8 mouse cellular contexts compared by ENCODE assay signal in the genomic region with DNA sequence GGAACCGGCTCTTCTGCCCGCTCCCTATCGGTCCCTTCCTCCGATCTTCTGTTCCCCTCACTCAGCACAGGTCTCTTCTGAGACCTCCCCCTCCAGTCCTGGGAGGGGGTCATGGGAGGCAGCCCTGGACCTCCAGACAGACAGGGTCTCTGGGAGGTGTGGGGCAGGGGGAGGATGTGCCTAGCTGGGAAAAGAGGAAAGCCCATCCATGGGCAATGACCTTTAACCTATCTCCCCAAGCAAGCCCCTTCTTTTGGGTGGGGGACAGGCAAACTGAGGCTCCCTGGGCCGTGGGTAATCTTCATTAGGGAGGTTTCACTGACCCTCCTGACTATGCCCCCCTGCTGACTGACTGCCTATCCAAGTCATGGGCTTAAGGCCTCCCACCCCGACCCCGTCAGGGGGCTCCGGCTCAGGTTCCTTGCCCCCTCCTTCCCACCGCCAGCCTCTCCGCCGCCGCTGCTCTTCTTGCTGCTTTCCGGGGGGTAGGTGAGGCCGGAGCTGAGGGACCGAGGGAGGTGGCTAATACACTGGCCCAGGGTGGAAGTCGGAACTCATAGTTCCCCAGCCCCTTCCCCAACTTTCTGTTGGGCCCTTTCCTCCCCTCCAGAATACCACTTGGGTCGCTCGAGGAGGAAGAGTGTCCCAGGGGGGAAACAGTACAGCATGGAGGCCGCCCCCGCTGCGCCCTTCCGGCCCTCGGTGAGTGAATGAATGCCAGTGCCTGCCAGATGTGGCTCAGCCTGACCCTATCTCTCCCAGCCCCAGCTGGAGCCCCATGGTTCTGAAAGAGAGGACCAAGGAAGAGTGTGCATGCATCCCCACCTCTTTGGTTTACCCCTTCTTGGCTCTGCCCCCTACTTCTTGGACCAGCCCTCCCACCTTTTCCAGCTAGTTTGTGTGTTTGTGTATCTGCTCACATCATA. TPM values are rescaled to one million over a fixed set of nuclear protein-coding genes. Genes with fewer than 3 reads are reported as not detected.
DNase-seq lines count a peak whose midpoint lies in the region; ATAC-seq and TF ChIP-seq lines count a peak whose summit lies in the region.

No protein-coding gene starts in this region.

- no peaks in the 10 kb centered on the region for H3K27me3 ChIP-seq in heart, embryonic 10.5 days (ENCODE audit: insufficient read depth, poor library complexity, severe bottlenecking)
- H3K27me3 ChIP-seq in E14TG2a.4 (ENCODE audit: insufficient read depth, low read length), result peaks cover 54% of the 10 kb centered on the region
- no peaks in the 10 kb centered on the region for H3K27me3 ChIP-seq in forebrain, postnatal 0 days (ENCODE audit: insufficient read depth, low read length)
- peaks cover 22% of the 10 kb centered on the region for H3K27me3 ChIP-seq in liver, embryonic 16.5 days (ENCODE audit: control insufficient read depth, insufficient read depth, low read depth, low read length)

- H3K36me3 ChIP-seq in heart, embryonic 10.5 days, result peaks cover 25% of the 10 kb centered on the region
- H3K36me3 ChIP-seq in E14TG2a.4 (ENCODE audit: insufficient read depth, low read length), result peaks cover 14% of the 10 kb centered on the region
- H3K36me3 ChIP-seq in forebrain, postnatal 0 days (ENCODE audit: insufficient read depth), result peaks cover 37% of the 10 kb centered on the region
- H3K36me3 ChIP-seq in liver, embryonic 16.5 days (ENCODE audit: control insufficient read depth, insufficient read depth), result no peaks in the 10 kb centered on the region

- peaks cover 92% of the 10 kb centered on the region for H3K4me1 ChIP-seq in heart, embryonic 10.5 days
- peaks cover 65% of the 10 kb centered on the region for H3K4me1 ChIP-seq in E14TG2a.4 (replicated peaks; ENCODE audit: low read depth, low read length)
- peaks cover 35% of the 10 kb centered on the region for H3K4me1 ChIP-seq in forebrain, postnatal 0 days (ENCODE audit: insufficient read depth)
- H3K4me1 ChIP-seq in liver, embryonic 16.5 days (ENCODE audit: control insufficient read depth, low read depth, low read length), result peaks cover 66% of the 10 kb centered on the region

- WGBS in heart, embryonic 10.5 days, result 4% methylated on average over 23 of the region's 23 CpGs
- 8% methylated on average over 20 of the region's 23 CpGs for WGBS in forebrain, postnatal 0 days
- 12% methylated on average over 23 of the region's 23 CpGs for WGBS in liver, embryonic 16.5 days (ENCODE audit: insufficient replicate concordance)

- DNase-seq in heart, embryonic 10.5 days (ENCODE audit: low spot score), result no peak
- no peak for DNase-seq in heart, adult 18-20 months
- DNase-seq in forebrain, postnatal 0 days, result no peak
- DNase-seq in cerebellum, adult 11-12 months, result no peak
- no peak for DNase-seq in natural killer cell, adult 2 months (ENCODE audit: low spot score in 2 of 2)
- no peak for DNase-seq in yolk sac, embryonic 10.5 days (ENCODE audit: low spot score)

- H3K9me3 ChIP-seq in heart, embryonic 10.5 days, result no peaks in the 10 kb centered on the region
- no peaks in the 10 kb centered on the region for H3K9me3 ChIP-seq in E14TG2a.4 (ENCODE audit: low read length)
- no peaks in the 10 kb centered on the region for H3K9me3 ChIP-seq in forebrain, postnatal 0 days (ENCODE audit: low read length)
- H3K9me3 ChIP-seq in liver, embryonic 16.5 days (replicated peaks; ENCODE audit: control insufficient read depth, low read length), result no peaks in the 10 kb centered on the region

- H3K4me2 ChIP-seq in forebrain, postnatal 0 days (ENCODE audit: low read depth), result peak overlapping the region; percentile 74
- H3K4me2 ChIP-seq in liver, embryonic 16.5 days (ENCODE audit: low read depth, low read length), result peak overlapping the region; percentile 59

- H3K27ac ChIP-seq in heart, embryonic 10.5 days, result peak overlapping the region; percentile 89
- peak overlapping the region; percentile 66; the same call in 1 of the 2 replicates for H3K27ac ChIP-seq in forebrain, postnatal 0 days (ENCODE audit: low read depth, low read length)
- no peak overlapping the region for H3K27ac ChIP-seq in liver, embryonic 16.5 days (ENCODE audit: low read length)

- no peak for TF ChIP-seq CTCF in E14TG2a.4 (conservative IDR thresholded peaks at IDR 0.05; ENCODE audit: low read length)
- TF ChIP-seq CTCF in forebrain, postnatal 0 days (IDR thresholded peaks at IDR 0.05; ENCODE audit: low read depth), result no peak

- H3K9ac ChIP-seq in forebrain, postnatal 0 days, result peak overlapping the region; percentile 55
- H3K9ac ChIP-seq in liver, embryonic 16.5 days (ENCODE audit: low read depth, low read length), result peak overlapping the region; percentile 38

- H3K4me3 ChIP-seq in heart, embryonic 10.5 days, result peak overlapping the region; percentile 59
- H3K4me3 ChIP-seq in E14TG2a.4 (replicated peaks; ENCODE audit: low read length), result peak overlapping the region; percentile 66
- peak overlapping the region; percentile 41 for H3K4me3 ChIP-seq in forebrain, postnatal 0 days (ENCODE audit: low read depth, low read length)
- peak overlapping the region; percentile 30 for H3K4me3 ChIP-seq in liver, embryonic 16.5 days (ENCODE audit: low read depth, low read length)

- no peak for ATAC-seq in forebrain, postnatal 0 days
- no peak for ATAC-seq in liver, embryonic 16.5 days (ENCODE audit: low read depth)

RNA-seq across cellular contexts. Expression of gene Syngap1, which starts 11.2 kb away (rescaled TPM):
- 0.86 and 1.6 TPM in 2 replicates for polyA plus RNA-seq in heart, embryonic 10.5 days (2016; fragmentation: Nextera tagmentation; extraction: Ambion mirVana)
- total RNA-seq in heart, adult 18-20 months (2021), result 1 to 10 TPM; 3.6 to 5.5 TPM
- total RNA-seq in forebrain, postnatal 0 days (2014; rRNA removed), result 84.2 and 85.2 TPM in 2 replicates
- polyA plus RNA-seq in forebrain, postnatal 0 days (2015; fragmentation: Nextera tagmentation; extraction: Ambion mirVana), result 3.1 and 5.0 TPM in 2 replicates
- 0.21 and 0.33 TPM in 2 replicates for polyA plus RNA-seq in liver, embryonic 16.5 days (2015; fragmentation: Nextera tagmentation; extraction: Ambion mirVana)

RNA-seq across cellular contexts. Expression of gene Cuta, which starts 12.8 kb away (rescaled TPM):
- polyA plus RNA-seq in heart, embryonic 10.5 days (2016; fragmentation: Nextera tagmentation; extraction: Ambion mirVana), result 155 and 167 TPM in 2 replicates
- 100 to 1,000 TPM in 1 of 2 experiments, 10 to 100 TPM in 1; 93.2 to 100 TPM for total RNA-seq in heart, adult 18-20 months (2021)
- total RNA-seq in forebrain, postnatal 0 days (2014; rRNA removed), result 44.4 and 44.9 TPM in 2 replicates
- 147 and 158 TPM in 2 replicates for polyA plus RNA-seq in forebrain, postnatal 0 days (2015; fragmentation: Nextera tagmentation; extraction: Ambion mirVana)
- 73.9 and 80.2 TPM in 2 replicates for polyA plus RNA-seq in liver, embryonic 16.5 days (2015; fragmentation: Nextera tagmentation; extraction: Ambion mirVana)

RNA-seq across cellular contexts. Expression of gene Phf1, which starts 19.4 kb away (rescaled TPM):
- 6.0 and 7.3 TPM in 2 replicates for polyA plus RNA-seq in heart, embryonic 10.5 days (2016; fragmentation: Nextera tagmentation; extraction: Ambion mirVana)
- 10 to 100 TPM; 15.3 to 16.5 TPM for total RNA-seq in heart, adult 18-20 months (2021)
- 35.4 and 38.9 TPM in 2 replicates for total RNA-seq in forebrain, postnatal 0 days (2014; rRNA removed)
- 20.4 and 24.1 TPM in 2 replicates for polyA plus RNA-seq in forebrain, postnatal 0 days (2015; fragmentation: Nextera tagmentation; extraction: Ambion mirVana)
- polyA plus RNA-seq in liver, embryonic 16.5 days (2015; fragmentation: Nextera tagmentation; extraction: Ambion mirVana), result 2.1 and 2.6 TPM in 2 replicates

RNA-seq across cellular contexts. Expression of gene Zbtb9, which starts 20.8 kb away (rescaled TPM):
- 12.5 and 14.6 TPM in 2 replicates for polyA plus RNA-seq in heart, embryonic 10.5 days (2016; fragmentation: Nextera tagmentation; extraction: Ambion mirVana)
- 1 to 10 TPM; 2.6 to 3.7 TPM for total RNA-seq in heart, adult 18-20 months (2021)
- 20.9 and 22.5 TPM in 2 replicates for total RNA-seq in forebrain, postnatal 0 days (2014; rRNA removed)
- 4.2 and 6.8 TPM in 2 replicates for polyA plus RNA-seq in forebrain, postnatal 0 days (2015; fragmentation: Nextera tagmentation; extraction: Ambion mirVana)
- 5.0 and 5.5 TPM in 2 replicates for polyA plus RNA-seq in liver, embryonic 16.5 days (2015; fragmentation: Nextera tagmentation; extraction: Ambion mirVana)

RNA-seq across cellular contexts. Expression of gene Kifc5b, which starts 35.3 kb away (rescaled TPM):
- polyA plus RNA-seq in heart, embryonic 10.5 days (2016; fragmentation: Nextera tagmentation; extraction: Ambion mirVana), result 6.7 and 8.3 TPM in 2 replicates
- total RNA-seq in heart, adult 18-20 months (2021), result 1 to 10 TPM in 1 of 2 experiments, under 1 TPM in 1; 0.37 to 1.1 TPM
- 1.0 and 3.3 TPM in 2 replicates for total RNA-seq in forebrain, postnatal 0 days (2014; rRNA removed)
- polyA plus RNA-seq in forebrain, postnatal 0 days (2015; fragmentation: Nextera tagmentation; extraction: Ambion mirVana), result 0.74 and 1.5 TPM in 2 replicates
- 4.6 and 5.3 TPM in 2 replicates for polyA plus RNA-seq in liver, embryonic 16.5 days (2015; fragmentation: Nextera tagmentation; extraction: Ambion mirVana)
